Mouse (Mus musculus) embryonic facial prominence, embryonic 13.5 days (tissue): ENCODE measurements at regions not wholly inside any gene's neighbourhood (a gene's known extent, or its start where the extent isn't known, plus 50 kb on each side); places are given as distances from the start of the nearest gene placed in this dataset.

Experiments
- ATAC-seq: fragments of 200-750 bp; cut with Nextera tagmentation; 2 replicates; pipeline ENCODE4 v1.8.0; 2017; ENCODE audit warnings: low read depth; ENCODE audit not compliant: insufficient number of reproducible peaks, insufficient read depth, low FRiP score, low TSS enrichment
- H3K27ac ChIP-seq: fragments of 300-500 bp; sonication (generic); 2 replicates; pipeline ENCODE4 v1.5.1; 2015; ENCODE audit warnings: moderate library complexity, mild to moderate bottlenecking, inconsistent platforms
- H3K27me3 ChIP-seq: fragments of 300-500 bp; sonication (generic); 2 replicates; pipeline ENCODE4 v1.6.1; 2015; ENCODE audit warnings: mild to moderate bottlenecking, inconsistent platforms
- H3K36me3 ChIP-seq: fragments of 300-500 bp; sonication (generic); 2 replicates; pipeline ENCODE4 v1.6.1; 2015; ENCODE audit warnings: mild to moderate bottlenecking, inconsistent platforms
- H3K4me1 ChIP-seq: fragments of 300-500 bp; sonication (generic); 2 replicates; pipeline ENCODE4 v1.6.1; 2015; ENCODE audit warnings: inconsistent platforms
- H3K4me2 ChIP-seq: fragments of 300-500 bp; sonication (generic); 2 replicates; pipeline ENCODE4 v1.6.1; 2015; ENCODE audit warnings: moderate library complexity, mild to moderate bottlenecking, inconsistent platforms
- H3K4me3 ChIP-seq: fragments of 300-500 bp; sonication (generic); 2 replicates; pipeline ENCODE4 v1.5.1; 2015; ENCODE audit warnings: mild to moderate bottlenecking, inconsistent platforms
- H3K9ac ChIP-seq: fragments of 300-500 bp; sonication (generic); 2 replicates; pipeline ENCODE4 v1.6.1; 2015; ENCODE audit warnings: mild to moderate bottlenecking, inconsistent platforms
- H3K9me3 ChIP-seq: fragments of 300-500 bp; sonication (generic); 2 replicates; pipeline ENCODE4 v1.6.1; 2016; ENCODE audit warnings: inconsistent platforms
- WGBS: fragments of 180-500 bp; shearing (Covaris S2); methylation state at CpG from one replicate; pipeline ENCODE4 v1.1.7; 2015; ENCODE audit warnings: mixed read lengths; 5-methylcytosine and 5-hydroxymethylcytosine counted together

- Histone ChIP-seq H3K4me3 (no peak overlapping the region), H3K4me1 (peaks cover 4% of the 10 kb centered on the region; the same call in 1 of the 2 replicates), H3K36me3 (no peaks in the 10 kb centered on the region), H3K9me3 (no peaks in the 10 kb centered on the region), H3K27me3 (no peaks in the 10 kb centered on the region), H3K9ac (no peak overlapping the region), H3K27ac (peak overlapping the region; percentile 51), H3K4me2 (no peak overlapping the region)
- 71% methylated on average over 3 of the region's 3 CpGs for WGBS
- ATAC-seq, result no peak; the same call in 1 of the 2 replicates
These were observed 74.7 kb upstream of the Ccn2 start for GRCm38 (mm10) chr10:24520515-24520914.

- no peaks in the 10 kb centered on the region for H3K36me3 ChIP-seq
- no peaks in the 10 kb centered on the region for H3K9me3 ChIP-seq
- no peak overlapping the region for H3K4me3 ChIP-seq
- ATAC-seq, result no peak
- H3K9ac ChIP-seq, result no peak overlapping the region
- H3K4me2 ChIP-seq, result no peak overlapping the region
- H3K27ac ChIP-seq, result no peak overlapping the region
- 67% methylated on average over 2 of the region's 2 CpGs for WGBS
- no peaks in the 10 kb centered on the region for H3K4me1 ChIP-seq
- H3K27me3 ChIP-seq, result no peaks in the 10 kb centered on the region
These were observed 62.5 kb upstream of the Ccn2 start for GRCm38 (mm10) chr10:24532776-24533175.

GRCm38 (mm10) chr10:24534901-24535300 is 60.3 kb upstream of the Ccn2 start:
- Histone ChIP-seq H3K9ac (no peak overlapping the region), H3K27ac (no peak overlapping the region), H3K4me2 (no peak overlapping the region), H3K36me3 (no peaks in the 10 kb centered on the region), H3K9me3 (no peaks in the 10 kb centered on the region), H3K27me3 (no peaks in the 10 kb centered on the region), H3K4me1 (no peaks in the 10 kb centered on the region), H3K4me3 (no peak overlapping the region)
- ATAC-seq, result no peak
- WGBS, result 90% methylated on average over 11 of the region's 11 CpGs

- H3K27ac ChIP-seq, result no peak overlapping the region
- no peak overlapping the region for H3K9ac ChIP-seq
- WGBS, result 84% methylated on average over 6 of the region's 6 CpGs
- H3K9me3 ChIP-seq, result no peaks in the 10 kb centered on the region
- no peak for ATAC-seq
- no peaks in the 10 kb centered on the region for H3K36me3 ChIP-seq
- H3K4me2 ChIP-seq, result no peak overlapping the region
- no peak overlapping the region for H3K4me3 ChIP-seq
- no peaks in the 10 kb centered on the region for H3K4me1 ChIP-seq
- no peaks in the 10 kb centered on the region for H3K27me3 ChIP-seq
These were observed 59.8 kb upstream of the Ccn2 start for GRCm38 (mm10) chr10:24535461-24535860.

- Histone ChIP-seq H3K9me3 (no peaks in the 10 kb centered on the region), H3K36me3 (no peaks in the 10 kb centered on the region), H3K9ac (no peak overlapping the region), H3K27ac (no peak overlapping the region), H3K27me3 (no peaks in the 10 kb centered on the region), H3K4me3 (no peak overlapping the region), H3K4me2 (no peak overlapping the region), H3K4me1 (no peaks in the 10 kb centered on the region)
- WGBS, result 59% methylated on average over 4 of the region's 4 CpGs
- ATAC-seq, result no peak
These were observed 53.3 kb upstream of the Ccn2 start for GRCm38 (mm10) chr10:24541990-24542389.
